Mouse (Mus musculus): Measurements from ENCODE around the gene Usp17le. TPM values are rescaled to one million over a fixed set of nuclear protein-coding genes. Genes with fewer than 3 reads are reported as not detected.
"Not testable (repeated sequence)": the region's sequence is repeated elsewhere in the genome, so short reads cannot be mapped to it uniquely, and the experiment has no call there.

Gene Usp17le
- polyA plus RNA-seq (2015; fragmentation: Nextera tagmentation; extraction: Ambion mirVana): not detected in 2 replicates

DNA sequence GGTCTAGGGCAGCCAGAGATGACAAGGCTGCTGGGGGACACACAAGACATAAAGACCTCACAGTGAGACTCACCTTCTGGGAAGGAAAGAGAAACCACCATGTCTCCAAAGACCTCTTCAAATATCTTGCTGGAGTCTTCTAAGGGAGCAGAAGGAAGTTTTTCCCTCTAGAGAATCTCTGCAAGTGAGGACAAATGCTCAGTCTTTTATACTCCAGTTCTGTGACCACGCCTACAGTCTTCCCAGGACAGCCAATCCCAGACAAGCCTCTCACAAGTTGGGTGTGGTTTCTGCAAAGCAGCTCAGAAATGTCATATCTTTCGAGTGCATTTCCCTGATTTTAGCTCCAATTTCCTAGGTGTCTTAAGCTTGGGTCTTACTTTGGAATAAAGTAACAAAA lies at the start of gene Usp17le:
TSS of gene Usp17le (minus strand) at position 101 of the 400 bp plus-strand sequence.
- H3K4me2 ChIP-seq (replicated peaks; ENCODE audit: low read depth); H3K4me3 ChIP-seq (ENCODE audit: low read depth, low read length); ATAC-seq; H3K9ac ChIP-seq (ENCODE audit: low read depth, low read length); H3K4me1 ChIP-seq (replicated peaks; ENCODE audit: control insufficient read depth, insufficient read depth, low read length); H3K27me3 ChIP-seq (replicated peaks; ENCODE audit: control insufficient read depth, insufficient read depth, low read length); H3K27ac ChIP-seq (ENCODE audit: low read depth, low read length); H3K36me3 ChIP-seq (ENCODE audit: control insufficient read depth, insufficient read depth); H3K9me3 ChIP-seq (ENCODE audit: control insufficient read depth): not testable (repeated sequence)
- 58% methylated on average over 2 of the region's 2 CpGs for WGBS

DNA sequence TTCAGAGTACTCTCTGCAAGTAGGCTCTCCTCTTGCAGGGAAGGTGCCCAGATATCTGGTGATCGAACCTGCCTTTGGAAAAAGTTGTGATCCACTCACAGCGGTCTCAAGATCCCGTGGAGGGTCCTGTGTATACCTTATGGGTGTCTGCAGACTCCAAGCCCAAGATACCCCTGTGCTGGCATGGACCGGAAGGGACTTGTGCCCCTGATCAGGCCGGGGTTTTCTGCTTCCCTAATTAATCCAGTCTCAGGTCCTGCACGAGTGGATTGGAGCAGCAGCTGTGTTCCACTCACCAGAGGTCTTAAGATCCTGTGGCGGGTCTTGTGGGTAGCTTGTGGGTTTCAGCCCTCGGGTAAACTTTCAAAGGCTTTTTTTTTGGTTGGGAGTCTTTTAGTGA lies 33.1 kb upstream of the Usp17le start:
- H3K4me2 ChIP-seq (replicated peaks; ENCODE audit: low read depth); H3K9me3 ChIP-seq (ENCODE audit: control insufficient read depth); H3K9ac ChIP-seq (ENCODE audit: low read depth, low read length); H3K4me3 ChIP-seq (ENCODE audit: low read depth, low read length); ATAC-seq; H3K27ac ChIP-seq (ENCODE audit: low read depth, low read length); H3K4me1 ChIP-seq (replicated peaks; ENCODE audit: control insufficient read depth, insufficient read depth, low read length); H3K27me3 ChIP-seq (replicated peaks; ENCODE audit: control insufficient read depth, insufficient read depth, low read length); H3K36me3 ChIP-seq (ENCODE audit: control insufficient read depth, insufficient read depth): not testable (repeated sequence)
- WGBS: 84% methylated on average over 8 of the region's 8 CpGs

DNA sequence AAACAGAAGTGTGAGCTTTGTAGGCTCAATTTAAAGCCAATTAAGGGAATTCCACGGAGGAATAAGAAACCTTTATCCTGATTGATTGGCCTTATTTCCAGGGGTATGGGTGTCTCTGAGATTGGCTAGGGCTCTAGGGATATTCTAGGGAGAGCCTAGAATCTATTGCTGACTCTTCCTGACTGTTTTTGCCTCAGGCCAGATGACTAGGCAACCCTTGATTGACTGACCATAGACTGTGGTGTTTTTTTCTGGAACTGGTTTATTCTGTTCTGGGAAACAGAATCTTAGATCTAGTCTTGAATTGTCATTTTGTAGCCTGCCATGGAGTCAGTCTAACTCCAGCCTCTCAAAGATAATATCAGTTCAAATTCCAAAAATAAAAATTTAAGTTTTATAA lies 13.5 kb upstream of the Usp17le start:
- Histone ChIP-seq H3K9me3 (ENCODE audit: control insufficient read depth) (no peaks in the 10 kb centered on the region), H3K4me1 (replicated peaks; ENCODE audit: control insufficient read depth, insufficient read depth, low read length) (no peaks in the 10 kb centered on the region), H3K27me3 (replicated peaks; ENCODE audit: control insufficient read depth, insufficient read depth, low read length) (no peaks in the 10 kb centered on the region), H3K4me2 (replicated peaks; ENCODE audit: low read depth) (no peak overlapping the region), H3K4me3 (ENCODE audit: low read depth, low read length) (no peak overlapping the region), H3K36me3 (ENCODE audit: control insufficient read depth, insufficient read depth) (no peaks in the 10 kb centered on the region), H3K27ac (ENCODE audit: low read depth, low read length) (no peak overlapping the region), H3K9ac (ENCODE audit: low read depth, low read length) (no peak overlapping the region)
- TF ChIP-seq CTCF (IDR thresholded peaks at IDR 0.05; ENCODE audit: low read depth): no peak
- 56% methylated on average over 1 of the region's 1 CpGs for WGBS
- ATAC-seq: no peak

Other genes starting within 250 kb of the Usp17le start
- not detected in 2 replicates for gene Olfr651, start 227.3 kb downstream of the Usp17le start, polyA plus RNA-seq (2015; fragmentation: Nextera tagmentation; extraction: Ambion mirVana)
- 0.04 TPM in 1 of 2 replicates, not detected in the other for gene Olfr652, start 216.6 kb downstream of the Usp17le start, polyA plus RNA-seq (2015; fragmentation: Nextera tagmentation; extraction: Ambion mirVana)
- 0.03 TPM in 1 of 2 replicates, not detected in the other for gene Olfr653, start 200.2 kb downstream of the Usp17le start, polyA plus RNA-seq (2015; fragmentation: Nextera tagmentation; extraction: Ambion mirVana)
- not detected in 2 replicates for gene Olfr654, start 190.4 kb downstream of the Usp17le start, polyA plus RNA-seq (2015; fragmentation: Nextera tagmentation; extraction: Ambion mirVana)
- not detected in 2 replicates for gene Olfr655, start 175.7 kb downstream of the Usp17le start, polyA plus RNA-seq (2015; fragmentation: Nextera tagmentation; extraction: Ambion mirVana)
- gene Olfr656, start 163.5 kb downstream of the Usp17le start, polyA plus RNA-seq (2015; fragmentation: Nextera tagmentation; extraction: Ambion mirVana): not detected in 2 replicates
- gene Olfr657, start 152.7 kb downstream of the Usp17le start, polyA plus RNA-seq (2015; fragmentation: Nextera tagmentation; extraction: Ambion mirVana): not detected in 2 replicates
- gene Olfr658, start 130.2 kb downstream of the Usp17le start, polyA plus RNA-seq (2015; fragmentation: Nextera tagmentation; extraction: Ambion mirVana): 0.09 TPM in 2 replicates
- not detected in 2 replicates for gene Olfr659, start 110.7 kb downstream of the Usp17le start, polyA plus RNA-seq (2015; fragmentation: Nextera tagmentation; extraction: Ambion mirVana)
- gene Olfr661, start 91.0 kb downstream of the Usp17le start, polyA plus RNA-seq (2015; fragmentation: Nextera tagmentation; extraction: Ambion mirVana): not detected in 2 replicates
- not detected in 2 replicates for gene Usp17lb, start 65.1 kb upstream of the Usp17le start, polyA plus RNA-seq (2015; fragmentation: Nextera tagmentation; extraction: Ambion mirVana)
- not detected in 2 replicates for gene Usp17la, start 79.5 kb upstream of the Usp17le start, polyA plus RNA-seq (2015; fragmentation: Nextera tagmentation; extraction: Ambion mirVana)
- not detected in 2 replicates for gene Olfr665, start 100.6 kb upstream of the Usp17le start, polyA plus RNA-seq (2015; fragmentation: Nextera tagmentation; extraction: Ambion mirVana)
- not detected in 2 replicates for gene Olfr666, start 118.5 kb upstream of the Usp17le start, polyA plus RNA-seq (2015; fragmentation: Nextera tagmentation; extraction: Ambion mirVana)
- gene Olfr667, start 144.0 kb upstream of the Usp17le start, polyA plus RNA-seq (2015; fragmentation: Nextera tagmentation; extraction: Ambion mirVana): not detected in 2 replicates
- not detected in 2 replicates for gene Olfr668, start 150.6 kb upstream of the Usp17le start, polyA plus RNA-seq (2015; fragmentation: Nextera tagmentation; extraction: Ambion mirVana)
- gene Olfr669, start 156.8 kb upstream of the Usp17le start, polyA plus RNA-seq (2015; fragmentation: Nextera tagmentation; extraction: Ambion mirVana): not detected in 2 replicates
- not detected in 2 replicates for gene Olfr670, start 185.2 kb upstream of the Usp17le start, polyA plus RNA-seq (2015; fragmentation: Nextera tagmentation; extraction: Ambion mirVana)
- not detected in 2 replicates for gene Olfr671, start 201.7 kb upstream of the Usp17le start, polyA plus RNA-seq (2015; fragmentation: Nextera tagmentation; extraction: Ambion mirVana)
- gene Olfr672, start 224.6 kb upstream of the Usp17le start, polyA plus RNA-seq (2015; fragmentation: Nextera tagmentation; extraction: Ambion mirVana): not detected in 2 replicates